Mouse (Mus musculus): ENCODE data around the gene Stx2.

Stx2 gene

GRCm38 (mm10) chr5:129008412-129008826 lies at the start of gene Stx2:
Stx2 (minus strand) TSS chr5:129008574.
- DNase-seq, result peak; percentile 91 to 96

GRCm38 (mm10) chr5:129054675-129055284 lies 46.4 kb upstream of the Stx2 start:
- no peak for DNase-seq

DNA sequence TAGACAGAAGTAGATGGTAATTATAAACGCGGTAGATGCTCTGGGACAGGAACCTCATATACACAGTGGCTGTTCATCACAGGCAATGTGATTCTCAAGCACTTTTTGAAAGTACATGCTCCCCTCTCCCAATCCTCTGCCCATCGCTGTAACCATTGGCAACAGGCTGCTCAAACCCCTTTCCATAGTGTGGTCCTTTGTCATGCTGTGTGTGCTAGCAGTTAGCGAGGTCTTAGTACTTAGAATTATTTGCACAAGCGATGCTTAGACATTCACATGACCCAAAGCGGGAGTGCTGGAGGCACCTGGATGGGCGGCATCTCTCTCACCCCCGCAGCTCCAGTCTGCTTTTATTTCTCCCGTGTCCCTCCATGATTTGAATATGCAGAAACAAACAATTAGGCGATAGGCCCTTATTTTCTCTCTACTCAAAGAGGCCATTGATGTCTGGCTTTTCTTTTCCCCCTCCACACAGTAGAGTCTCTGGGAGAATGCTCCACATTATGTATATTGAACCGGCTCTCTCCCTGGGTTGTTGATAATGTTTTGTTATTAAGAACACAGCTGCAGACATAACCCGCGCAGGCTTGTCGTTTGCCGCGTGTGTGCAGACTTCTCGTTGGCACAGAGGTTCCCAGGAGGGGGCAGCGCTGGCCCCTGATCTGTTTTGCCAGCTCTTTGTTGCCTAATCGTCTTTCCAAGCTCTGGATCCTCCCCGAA lies 44.4 kb upstream of the Stx2 start:
- DNase-seq, result no peak

- DNase-seq, result no peak
Measured at GRCm38 (mm10) chr5:129051910-129052309, 43.5 kb upstream of the Stx2 start.

- DNase-seq, result no peak
Measured at GRCm38 (mm10) chr5:129049372-129049771, 41.0 kb upstream of the Stx2 start.

GRCm38 (mm10) chr5:129045641-129046580 lies 37.5 kb upstream of the Stx2 start:
- DNase-seq, result no peak

GRCm38 (mm10) chr5:129037739-129038138 lies 29.4 kb upstream of the Stx2 start:
- no peak for DNase-seq

GRCm38 (mm10) chr5:129036678-129037077 lies 28.3 kb upstream of the Stx2 start:
- no peak for DNase-seq

DNA sequence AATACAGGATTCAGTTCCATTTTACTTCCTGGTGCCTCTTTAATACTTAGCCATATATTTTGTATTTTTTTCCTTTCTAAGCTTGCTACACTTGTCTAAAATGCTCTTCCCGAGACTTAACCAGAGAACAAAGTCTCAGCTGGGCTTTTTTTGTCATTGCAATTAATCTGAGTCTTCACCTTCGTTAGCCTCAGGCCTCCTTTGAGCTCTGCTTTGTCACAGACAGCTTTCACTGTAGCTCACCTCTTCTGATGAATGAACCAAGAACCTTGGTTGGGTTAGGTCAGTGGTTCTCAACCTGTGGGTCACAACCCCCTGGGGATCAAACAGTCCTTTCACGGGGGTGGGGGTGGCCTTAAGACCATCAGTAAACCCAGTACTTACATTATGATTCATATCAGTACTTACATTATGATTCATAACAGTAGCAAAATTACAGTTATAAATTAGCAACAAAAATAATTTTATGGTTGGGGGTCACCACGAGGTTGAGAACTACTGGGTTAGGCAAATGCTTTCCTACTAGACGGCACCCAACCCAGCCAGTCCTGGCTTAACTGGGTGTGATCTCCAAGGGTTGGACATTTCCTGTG lies 20.9 kb upstream of the Stx2 start:
- no peak for DNase-seq

DNA sequence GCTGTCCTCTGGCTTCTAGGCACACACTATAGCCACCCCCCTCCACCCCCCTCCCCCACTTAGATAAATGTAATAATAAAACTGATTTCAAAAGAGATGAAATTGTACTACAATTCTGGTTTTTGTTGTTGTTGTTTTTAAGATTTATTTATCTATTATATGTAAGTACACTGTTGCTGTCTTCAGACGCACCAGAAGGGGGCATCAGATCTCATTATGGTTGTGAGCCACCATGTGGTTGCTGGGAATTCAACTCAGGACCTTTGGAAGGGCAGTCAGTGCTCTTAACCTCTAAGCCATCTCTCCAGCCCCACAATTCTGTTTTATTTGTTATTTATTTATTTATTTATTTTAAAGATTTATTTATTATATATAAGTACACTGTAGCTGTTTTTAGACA lies 18.3 kb upstream of the Stx2 start:
- DNase-seq, result no peak

DNA sequence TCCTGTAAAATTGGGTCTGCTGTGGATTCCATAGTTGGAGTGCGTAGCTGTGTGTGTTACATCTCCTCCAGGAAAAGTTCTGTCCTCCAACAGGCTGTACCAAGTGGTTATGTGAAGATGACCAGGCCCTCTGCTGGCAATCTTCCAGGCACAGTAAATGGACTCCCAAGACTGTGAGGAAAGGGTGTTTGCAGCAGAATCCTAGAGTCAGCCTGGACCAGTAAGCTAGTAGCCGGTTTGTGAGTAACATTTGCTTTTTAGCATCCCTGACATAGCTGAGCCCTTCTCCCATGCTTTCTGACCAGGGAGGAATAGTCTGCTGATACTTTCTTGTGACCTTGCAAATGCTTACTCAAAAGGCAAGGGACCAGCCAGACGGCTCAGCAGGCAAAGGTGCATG lies 17.8 kb upstream of the Stx2 start:
- no peak for DNase-seq

GRCm38 (mm10) chr5:129025725-129026124 lies 17.4 kb upstream of the Stx2 start:
- no peak for DNase-seq

GRCm38 (mm10) chr5:129025048-129025447 lies 16.7 kb upstream of the Stx2 start:
- DNase-seq, result no peak

GRCm38 (mm10) chr5:129020731-129021130 lies 12.4 kb upstream of the Stx2 start:
- DNase-seq, result no peak

- DNase-seq, result no peak
Measured at GRCm38 (mm10) chr5:129020300-129020668, 11.9 kb upstream of the Stx2 start.

GRCm38 (mm10) chr5:129019497-129020299 lies 11.3 kb upstream of the Stx2 start, which contains the start of gene Ran:
Ran (plus strand) TSS chr5:129020069.
- DNase-seq, result peak; percentile 97 to 99

- DNase-seq, result peak in 1 of 2 experiments; percentile 17
Measured at GRCm38 (mm10) chr5:129018782-129019489, 10.6 kb upstream of the Stx2 start.

DNA sequence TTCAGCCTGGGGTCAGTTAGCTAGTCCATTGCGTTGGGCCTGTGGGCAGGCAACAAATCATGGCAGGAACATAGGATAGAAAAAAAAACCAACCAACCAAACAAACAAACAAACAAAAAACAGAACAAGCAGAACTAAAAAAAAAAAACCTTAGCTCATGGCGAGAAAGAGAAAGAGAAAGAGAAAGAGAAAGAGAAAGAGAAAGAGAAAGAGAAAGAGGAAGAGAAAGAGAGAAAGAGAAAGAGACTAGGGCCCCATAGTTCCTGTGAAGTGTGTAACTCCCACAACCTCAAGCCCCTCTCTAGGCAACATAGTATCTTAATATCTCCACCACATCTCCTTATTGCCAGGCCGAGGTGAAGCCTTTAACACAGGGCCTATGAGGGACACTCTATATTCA lies 8.0 kb upstream of the Stx2 start:
- no peak for DNase-seq

DNA sequence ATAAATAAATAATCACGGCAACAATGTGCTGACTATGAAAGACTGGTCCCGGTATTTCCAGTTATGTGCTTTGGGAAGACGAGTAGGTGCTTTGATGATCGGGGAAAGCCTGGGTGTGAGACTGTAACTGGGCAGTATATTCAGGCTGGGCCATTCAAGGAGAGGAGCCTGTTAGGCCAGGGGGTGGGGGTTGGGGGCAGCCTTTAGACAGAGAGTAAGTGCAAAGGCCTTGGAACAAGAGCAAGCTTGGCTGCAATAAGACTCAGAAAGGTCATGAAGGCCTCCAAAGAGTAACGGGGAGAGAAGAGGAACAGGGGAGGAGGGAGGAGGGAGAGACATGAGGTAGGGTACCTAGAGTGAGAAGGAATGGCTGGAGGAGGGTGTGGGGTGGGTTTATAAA lies 7.2 kb upstream of the Stx2 start:
- no peak for DNase-seq

- DNase-seq, result no peak
Measured at GRCm38 (mm10) chr5:129015020-129015419, 6.6 kb upstream of the Stx2 start.

DNA sequence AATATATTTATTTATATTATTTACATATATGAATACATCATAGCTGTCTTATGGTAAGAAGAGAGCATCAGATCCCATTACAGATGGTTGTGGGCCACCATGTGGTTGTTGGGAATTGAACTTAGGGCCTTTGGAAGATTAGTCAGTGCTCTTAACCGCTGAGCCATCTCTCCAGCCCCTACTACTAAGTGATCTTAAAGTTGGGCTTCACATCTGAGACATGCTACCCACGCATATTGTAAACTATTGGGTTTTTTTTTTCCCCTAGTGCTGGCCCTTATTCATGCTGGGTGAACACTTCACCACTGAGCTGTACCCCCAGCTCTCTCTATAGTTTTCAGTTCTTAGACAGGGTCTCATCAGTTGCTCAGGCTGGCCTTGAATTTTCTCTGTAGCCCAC lies 2.6 kb upstream of the Stx2 start:
- no peak for DNase-seq

DNA sequence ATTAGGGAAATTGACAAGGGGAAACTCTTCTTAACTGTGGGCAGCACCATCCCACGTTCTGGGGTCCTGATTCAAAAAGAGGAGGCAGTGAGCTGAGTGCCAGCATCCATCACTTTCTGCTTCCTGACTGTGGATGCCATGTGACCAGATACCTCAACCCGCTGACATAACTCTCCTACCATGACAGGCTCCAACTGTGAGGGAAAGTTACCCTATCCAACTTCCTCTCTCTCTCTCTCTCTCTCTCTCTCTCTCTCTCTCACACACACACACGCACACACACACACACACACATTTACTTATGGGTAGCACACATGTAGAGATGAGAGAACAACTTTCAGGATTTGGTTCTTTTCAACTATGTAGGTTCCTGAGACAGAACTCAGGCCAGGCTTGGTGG lies 1.2 kb upstream of the Stx2 start:
- DNase-seq, result no peak
